Mouse (Mus musculus) kidney, adult 11 months (tissue): Measurements from ENCODE around the gene Plch2.
A peak's percentile ranks its signal among the peaks of the same experiment; 100 is the strongest.

ENCODE experiments used
- DNase-seq: peaks from one replicate; pipeline ENCODE4 v3.0.0; 2022

Plch2 gene

GRCm38 (mm10) chr4:154983767-154984166 lies 72.8 kb downstream of the Plch2 start:
- DNase-seq: no peak

- no peak for DNase-seq
Observed at GRCm38 (mm10) chr4:154982247-154983120, 74.1 kb downstream of the Plch2 start.

GRCm38 (mm10) chr4:154981530-154981929 lies 75.1 kb downstream of the Plch2 start:
- no peak for DNase-seq

DNA sequence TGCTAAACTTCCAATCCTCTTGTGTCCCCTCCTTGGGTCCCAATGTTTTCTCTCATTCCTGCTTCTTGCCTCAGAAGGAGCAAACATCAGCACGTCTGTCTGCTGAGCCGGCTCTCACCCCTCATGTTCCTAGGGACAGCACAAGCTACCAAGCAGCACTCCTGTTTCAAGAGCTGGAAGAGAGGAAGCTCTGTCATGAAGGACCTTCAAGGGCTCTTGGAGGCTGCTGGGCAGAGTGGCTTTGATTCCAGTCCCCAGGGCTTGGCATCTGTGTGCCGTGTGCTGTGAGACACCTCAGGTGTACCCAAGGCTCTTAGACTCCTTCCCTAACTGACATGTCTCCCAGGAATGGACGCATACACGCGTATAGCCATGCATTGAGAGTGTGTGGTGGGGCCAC lies 75.5 kb downstream of the Plch2 start:
- DNase-seq: no peak

GRCm38 (mm10) chr4:154980110-154980509 lies 76.5 kb downstream of the Plch2 start:
- DNase-seq: no peak

- DNase-seq: no peak
Observed at GRCm38 (mm10) chr4:154974163-154974611, 82.4 kb downstream of the Plch2 start.

- no peak for DNase-seq
Observed at GRCm38 (mm10) chr4:154972546-154972945, 84.0 kb downstream of the Plch2 start.

DNA sequence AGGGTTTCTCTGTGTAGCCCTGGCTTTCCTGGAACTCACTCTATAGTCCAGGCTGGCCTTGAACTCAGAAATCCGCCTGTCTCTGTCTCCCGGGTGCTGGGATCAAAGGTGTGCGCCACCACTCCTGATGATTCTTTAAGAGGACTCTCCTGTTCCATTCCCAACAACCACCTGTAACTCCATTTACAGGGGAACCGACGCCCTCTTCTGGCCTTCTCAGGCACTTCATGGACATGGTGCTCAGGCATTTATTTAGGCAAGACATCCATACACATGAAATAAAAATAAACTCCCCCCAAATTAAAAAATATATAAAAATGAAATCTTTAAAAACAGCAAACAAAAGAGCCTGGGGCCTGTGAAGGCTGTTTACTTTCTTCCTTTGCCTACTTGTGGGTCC lies 89.4 kb downstream of the Plch2 start:
- peak; percentile 52 for DNase-seq

GRCm38 (mm10) chr4:154965856-154966255 lies 90.7 kb downstream of the Plch2 start:
- DNase-seq: no peak

DNA sequence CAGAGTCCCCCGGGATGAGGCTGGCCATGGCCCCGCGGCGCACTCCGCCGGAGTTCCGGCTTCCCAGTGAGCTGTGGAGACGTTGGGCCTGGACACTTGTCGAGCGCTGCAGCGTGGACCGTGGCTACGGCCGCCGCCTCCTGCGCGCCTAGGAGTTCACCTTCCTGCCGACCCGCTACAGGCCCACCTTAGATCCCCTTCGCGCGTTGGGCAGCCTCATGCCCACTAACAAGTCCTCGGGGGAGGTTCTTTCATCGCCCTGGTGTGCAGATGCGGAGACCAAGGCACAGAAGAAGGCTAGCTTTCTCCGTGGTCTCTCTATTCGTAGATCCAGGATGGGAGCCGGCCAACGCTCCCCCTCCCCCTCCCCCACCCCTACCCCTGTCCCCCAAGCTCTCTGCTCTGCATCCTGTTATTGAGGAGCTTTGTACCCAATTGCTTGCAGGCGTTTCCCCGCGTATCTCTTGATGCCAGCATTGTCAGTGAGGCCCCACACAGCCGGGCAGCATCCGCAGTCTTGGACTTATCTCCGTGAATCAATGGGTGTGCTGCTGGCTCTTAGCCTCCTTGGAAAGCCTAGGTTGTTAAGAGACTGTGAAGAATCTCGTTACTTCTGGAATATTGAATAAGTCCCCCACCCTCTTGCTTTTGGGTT lies 91.9 kb downstream of the Plch2 start:
- no peak for DNase-seq

GRCm38 (mm10) chr4:154963901-154964580 lies 92.5 kb downstream of the Plch2 start, which contains the start of gene Pank4:
TSS of gene Pank4 (plus strand) at chr4:154964123.
- peak; percentile 93 for DNase-seq

GRCm38 (mm10) chr4:154963190-154963836 lies 93.3 kb downstream of the Plch2 start:
- DNase-seq: no peak

GRCm38 (mm10) chr4:154962683-154963082 lies 93.9 kb downstream of the Plch2 start:
- DNase-seq: no peak

GRCm38 (mm10) chr4:154961911-154962310 lies 94.7 kb downstream of the Plch2 start:
- DNase-seq: no peak

DNA sequence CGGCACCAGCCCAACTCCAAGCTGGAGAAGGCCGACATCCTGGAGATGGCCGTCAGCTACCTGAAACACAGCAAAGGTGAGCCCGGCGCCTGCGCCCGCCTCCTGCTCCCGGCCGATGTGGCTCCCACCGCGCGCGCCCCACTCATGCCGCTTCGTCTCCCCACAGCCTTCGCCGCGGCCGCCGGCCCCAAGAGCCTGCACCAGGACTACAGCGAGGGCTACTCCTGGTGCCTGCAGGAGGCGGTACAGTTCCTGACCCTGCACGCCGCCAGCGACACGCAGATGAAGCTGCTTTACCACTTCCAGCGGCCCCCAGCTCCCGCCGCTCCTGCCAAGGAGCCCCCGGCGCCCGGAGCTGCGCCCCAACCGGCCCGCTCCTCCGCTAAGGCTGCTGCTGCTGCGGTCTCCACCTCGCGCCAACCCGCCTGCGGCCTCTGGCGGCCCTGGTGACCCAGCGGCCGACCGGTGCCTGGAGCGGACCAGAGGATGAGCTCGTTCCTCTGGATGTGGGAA lies 95.3 kb downstream of the Plch2 start:
- no peak for DNase-seq

GRCm38 (mm10) chr4:154960690-154961225 lies 95.8 kb downstream of the Plch2 start, which contains the start of gene Hes5:
TSS of gene Hes5 (plus strand) at chr4:154960923.
- DNase-seq: no peak

GRCm38 (mm10) chr4:154960021-154960689 lies 96.4 kb downstream of the Plch2 start:
- DNase-seq: no peak

DNA sequence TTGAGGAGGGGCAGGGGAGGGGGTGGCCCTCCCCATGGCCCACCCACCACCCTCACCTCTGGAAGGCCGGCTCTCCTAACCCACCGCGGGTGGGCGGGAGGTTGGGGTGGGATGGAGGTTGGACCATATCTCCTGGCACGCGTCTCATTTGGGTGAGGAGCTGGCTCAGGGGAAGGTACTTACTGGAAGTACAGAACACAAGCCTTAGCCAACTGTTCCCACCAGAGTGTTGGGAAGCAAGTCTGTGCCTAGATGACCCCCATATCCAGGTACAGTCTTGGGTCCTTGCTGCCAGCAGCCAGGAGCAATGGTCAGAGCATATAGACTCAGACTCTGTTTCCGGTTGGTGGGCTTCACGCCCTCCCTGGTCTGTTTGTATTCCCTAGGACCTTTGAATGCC lies 98.0 kb downstream of the Plch2 start:
- DNase-seq: no peak

- DNase-seq: no peak
Observed at GRCm38 (mm10) chr4:154958171-154958570, 98.4 kb downstream of the Plch2 start.

DNA sequence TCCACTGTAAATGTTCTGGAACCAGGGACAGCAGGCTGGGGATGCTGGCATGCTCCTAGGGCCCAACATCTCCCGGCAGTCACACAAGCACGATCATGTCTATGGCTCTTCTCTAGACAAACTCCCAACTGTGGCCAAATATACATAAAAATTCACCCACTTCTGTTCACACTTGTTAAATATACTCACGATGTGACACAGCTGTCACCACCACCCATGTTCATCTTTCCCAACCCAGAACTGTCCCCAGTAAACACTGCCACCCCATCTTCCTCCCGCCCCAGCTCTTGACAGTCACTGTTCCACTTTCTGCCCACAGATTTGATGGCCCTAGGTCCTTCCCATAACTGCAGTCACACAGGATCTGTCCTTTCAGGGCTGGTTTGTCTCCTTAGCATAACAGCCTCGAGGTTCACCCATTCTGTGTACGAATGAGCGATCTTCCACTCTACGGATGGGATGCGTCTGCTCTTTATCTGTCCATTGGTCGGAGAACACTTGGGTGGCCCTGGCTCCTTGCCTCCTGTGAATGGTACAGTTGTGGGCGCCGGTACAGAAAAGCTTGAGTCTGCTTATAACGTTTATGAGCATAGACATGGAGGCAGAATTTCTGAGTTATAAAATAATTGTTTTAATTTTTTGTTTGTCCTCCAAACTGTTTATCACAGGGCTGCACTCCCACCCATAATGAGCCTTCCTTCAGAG lies 99.1 kb downstream of the Plch2 start:
- no peak for DNase-seq

DNA sequence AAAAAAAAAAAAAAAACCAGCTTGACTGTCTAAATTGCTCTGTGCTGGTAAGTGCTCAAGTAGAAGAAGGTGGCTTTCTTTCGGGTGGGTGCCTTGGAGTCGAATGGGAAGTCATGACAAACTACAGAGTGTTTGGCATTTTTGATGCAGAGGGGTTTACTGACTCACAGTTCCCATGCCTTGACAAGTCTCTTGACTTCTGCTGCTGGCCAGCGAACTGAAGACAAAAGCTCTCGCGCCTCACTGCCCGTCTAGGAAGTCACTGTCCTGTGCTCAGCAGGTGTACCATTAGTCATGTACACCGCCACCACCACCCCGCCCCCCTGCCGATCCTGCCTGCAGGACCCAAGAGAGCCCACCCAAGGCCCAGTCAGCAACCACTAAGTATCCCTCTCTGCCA lies 100.0 kb downstream of the Plch2 start:
- DNase-seq: no peak
